Mouse (Mus musculus) kidney, adult 8-10 months (tissue): ENCODE results near the gene Cep170.

Experiments
- DNase-seq, 2 experiments: peaks; one replicate each; pipeline ENCODE4 v3.0.0; 2022

The Cep170 gene

DNA sequence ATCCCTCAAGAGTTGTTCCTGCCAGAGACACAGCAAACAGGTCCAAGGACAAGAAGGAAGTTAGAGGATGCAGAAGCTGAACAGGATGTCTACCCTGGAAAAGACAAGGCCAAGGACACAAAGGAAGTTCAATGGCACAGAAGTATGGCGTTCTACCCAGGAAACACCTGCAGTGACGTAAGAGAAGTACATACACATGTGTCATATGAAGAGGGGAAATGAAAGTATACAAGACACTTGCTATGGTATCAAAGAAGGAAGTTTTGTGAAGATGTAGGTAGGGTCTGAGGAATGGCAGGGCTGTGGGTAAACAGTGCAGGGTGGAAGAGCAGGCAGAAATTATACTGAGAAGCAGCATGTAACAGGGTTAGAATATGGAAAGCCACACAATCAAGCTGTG is 81.0 kb downstream of the Cep170 start:
- no peak for DNase-seq

DNA sequence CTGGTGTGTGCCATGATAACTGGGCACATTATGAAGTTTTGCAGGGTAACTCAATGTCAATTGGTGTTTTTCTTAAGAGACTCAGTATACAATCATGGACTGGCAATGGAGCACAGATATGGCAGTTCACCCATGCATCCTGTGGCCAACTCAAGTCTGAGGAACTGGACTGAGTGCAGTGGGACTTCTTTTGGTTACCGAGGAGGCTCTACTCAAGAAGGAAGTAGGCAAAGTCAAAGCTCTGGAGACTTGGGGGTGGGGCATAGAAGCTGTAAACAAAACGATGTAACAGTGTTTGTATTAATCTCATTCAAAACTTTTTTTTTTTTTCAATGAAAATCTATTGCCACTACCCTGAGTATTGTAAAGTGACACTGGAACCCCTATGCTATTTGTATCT is 83.3 kb downstream of the Cep170 start:
- DNase-seq: no peak

DNA sequence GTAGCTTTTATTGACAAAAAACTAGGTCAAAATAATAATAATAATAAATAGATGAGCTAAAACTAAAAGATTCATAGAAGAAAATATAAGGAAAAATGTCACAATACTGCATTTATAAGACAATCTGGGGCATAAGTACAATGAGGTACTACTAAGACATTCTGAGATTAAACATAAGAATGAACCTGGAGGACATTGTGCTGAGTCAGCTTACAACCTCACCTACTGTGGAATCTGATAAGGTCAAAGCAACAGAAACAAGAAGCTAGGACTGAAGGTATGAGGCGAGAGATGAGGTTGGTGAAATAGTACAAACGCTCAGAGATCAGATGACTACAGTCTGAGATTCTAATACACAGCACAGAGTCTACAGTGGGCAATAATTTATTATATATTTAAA is 86.5 kb downstream of the Cep170 start:
- no peak for DNase-seq

DNA sequence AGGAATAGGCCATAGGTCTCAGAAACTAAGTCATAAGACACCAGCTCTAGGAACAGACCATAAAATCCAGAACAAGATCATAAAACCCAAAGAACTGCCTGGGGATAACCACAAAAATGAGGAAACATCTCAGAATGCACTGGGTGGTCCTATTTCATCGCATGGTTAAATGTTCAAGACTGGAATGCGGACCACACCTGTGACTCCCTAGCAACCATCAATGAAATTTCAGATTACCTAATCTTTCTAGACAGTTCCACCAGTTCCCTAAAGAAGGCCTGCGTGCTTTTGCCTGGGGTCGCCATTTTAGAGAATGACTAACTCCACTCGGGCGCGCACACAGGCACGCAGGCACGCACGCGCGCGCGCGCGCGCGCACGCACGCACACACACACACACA is 89.1 kb downstream of the Cep170 start:
- DNase-seq: no peak

DNA sequence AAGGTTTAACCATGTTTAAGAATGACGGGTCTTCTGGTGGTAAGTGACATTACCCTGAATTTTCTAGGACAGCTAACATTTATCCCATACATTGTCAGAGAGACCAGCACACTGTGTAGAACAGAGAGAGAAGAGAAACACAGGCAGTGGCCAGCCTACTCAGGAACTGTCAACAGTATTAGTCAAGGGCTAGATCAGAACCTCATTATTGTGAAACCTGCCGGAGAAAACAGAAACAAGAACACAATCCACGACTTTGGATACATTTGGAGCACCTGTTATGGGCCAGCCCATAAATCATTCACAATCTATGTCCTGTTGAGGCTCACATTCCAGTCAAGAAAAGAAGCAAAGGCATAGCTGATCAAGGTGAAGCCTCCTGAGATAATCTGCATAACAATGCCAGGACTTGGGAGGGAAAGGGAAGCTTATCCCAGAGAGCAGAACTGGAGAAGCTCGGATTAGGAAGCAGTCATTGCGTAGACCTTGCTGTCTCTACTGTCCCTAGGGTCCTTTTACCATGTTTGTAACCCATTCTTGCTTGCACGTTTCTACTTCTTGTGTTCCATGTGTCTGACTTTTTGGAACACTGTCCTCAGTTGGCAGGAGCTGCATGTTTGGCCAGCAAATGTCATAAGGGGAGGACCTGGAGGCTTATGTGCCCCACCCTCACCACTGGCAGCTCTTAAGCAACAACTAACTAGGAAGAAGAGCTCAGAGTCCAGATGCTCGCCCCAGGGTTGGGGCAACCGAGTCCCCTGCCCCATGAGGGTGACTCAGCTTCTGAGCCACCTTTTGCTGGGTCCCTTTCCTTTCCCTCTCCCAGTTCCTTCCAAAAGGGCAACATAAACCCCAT is 89.8 kb downstream of the Cep170 start:
- no peak for DNase-seq

DNA sequence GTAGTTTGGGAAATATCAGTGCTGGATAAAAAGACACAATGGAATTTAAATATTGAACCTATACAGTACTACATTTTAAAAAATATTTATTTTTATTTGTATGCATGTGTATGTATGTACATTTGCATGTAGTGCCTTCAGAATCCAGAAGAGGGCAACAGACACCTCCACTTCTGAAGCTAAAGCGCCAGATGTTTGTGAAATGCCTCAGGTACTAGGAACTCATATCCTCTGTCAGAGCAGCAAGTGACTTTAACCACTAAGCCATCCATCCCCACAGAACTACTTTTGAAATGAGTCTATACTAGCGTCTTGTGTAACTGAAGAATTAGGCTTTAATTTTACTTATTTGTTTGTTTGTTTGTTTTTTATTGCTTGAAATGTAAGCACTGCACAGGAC is 101.4 kb downstream of the Cep170 start:
- DNase-seq: peak; percentile 9 to 55

DNA sequence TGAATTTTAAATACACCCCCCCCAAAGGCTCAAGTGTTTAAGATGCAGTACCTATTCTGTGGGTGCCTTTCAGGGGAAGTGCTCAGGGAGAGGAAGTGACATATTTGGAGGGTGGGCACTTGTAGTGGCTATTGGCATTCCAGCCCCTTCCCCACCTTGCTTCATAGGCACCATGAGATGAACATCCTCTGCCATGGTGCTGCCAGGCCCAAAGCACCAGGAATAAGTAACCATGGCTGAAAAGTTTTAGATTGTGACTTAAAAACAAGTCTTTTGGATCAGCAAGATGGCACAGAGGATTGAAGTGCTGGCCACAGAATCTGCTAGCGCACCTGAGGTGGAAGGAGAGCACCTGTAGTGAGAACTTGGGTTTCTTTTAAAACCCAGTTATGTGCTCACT is 113.6 kb downstream of the Cep170 start:
- no peak for DNase-seq

DNA sequence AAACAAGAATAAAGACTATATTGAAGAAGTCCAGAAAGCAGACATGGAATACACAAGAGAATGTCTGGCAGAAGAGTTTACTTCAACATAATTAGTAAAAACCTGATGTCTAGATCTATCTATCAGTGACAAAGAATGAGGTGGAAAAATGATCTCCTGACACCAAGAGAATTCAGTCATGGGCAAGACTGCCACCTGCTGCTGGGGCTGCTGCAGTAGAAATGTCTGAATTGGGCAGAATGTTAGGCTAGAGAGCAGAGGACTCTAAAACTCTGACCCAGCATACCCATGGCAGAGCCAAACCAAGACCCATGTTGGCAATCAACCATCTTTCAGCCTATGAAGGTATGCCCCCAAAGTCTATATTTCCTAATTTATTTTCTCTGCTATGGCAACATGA is 114.1 kb downstream of the Cep170 start:
- DNase-seq: peak in 1 of 2 experiments; percentile 28

DNA sequence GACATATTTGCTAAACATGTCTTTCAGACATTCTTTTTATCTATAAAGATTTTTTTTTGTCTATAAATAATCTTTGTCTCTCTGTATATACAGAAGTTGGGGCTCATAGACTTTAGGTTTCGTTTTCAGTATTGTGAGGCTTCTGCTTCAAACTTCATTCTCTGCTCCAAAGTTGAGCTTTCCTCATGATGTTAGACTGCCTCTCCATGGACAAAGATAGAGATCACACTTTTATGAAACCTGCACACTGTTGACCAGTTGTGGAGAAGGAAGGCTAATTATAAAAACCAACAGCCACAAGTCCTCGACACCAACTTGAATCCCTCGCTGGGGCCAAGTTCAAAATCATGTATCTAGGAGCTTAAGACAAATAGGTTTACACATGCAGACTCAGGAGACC is 115.2 kb downstream of the Cep170 start:
- DNase-seq: no peak

DNA sequence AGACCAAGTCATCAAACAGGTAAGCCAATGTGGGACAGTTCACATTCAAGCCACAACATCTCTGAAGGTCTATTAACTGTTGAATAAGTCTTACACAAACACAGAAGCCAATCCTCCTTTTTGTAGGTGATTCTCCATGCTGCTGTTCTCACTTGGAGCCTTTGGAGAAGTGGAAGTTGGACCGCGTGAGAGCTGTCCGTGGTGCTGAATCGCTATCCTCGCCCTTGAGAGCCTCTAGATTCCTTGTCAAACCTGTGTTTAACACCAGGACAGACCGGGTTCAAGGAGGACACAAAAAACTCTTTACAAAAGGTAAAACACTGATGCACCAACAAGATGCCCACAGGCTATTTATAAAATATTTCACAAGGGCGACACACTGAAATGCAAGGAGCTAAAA is 116.8 kb downstream of the Cep170 start:
- DNase-seq: peak; percentile 7 to 49

DNA sequence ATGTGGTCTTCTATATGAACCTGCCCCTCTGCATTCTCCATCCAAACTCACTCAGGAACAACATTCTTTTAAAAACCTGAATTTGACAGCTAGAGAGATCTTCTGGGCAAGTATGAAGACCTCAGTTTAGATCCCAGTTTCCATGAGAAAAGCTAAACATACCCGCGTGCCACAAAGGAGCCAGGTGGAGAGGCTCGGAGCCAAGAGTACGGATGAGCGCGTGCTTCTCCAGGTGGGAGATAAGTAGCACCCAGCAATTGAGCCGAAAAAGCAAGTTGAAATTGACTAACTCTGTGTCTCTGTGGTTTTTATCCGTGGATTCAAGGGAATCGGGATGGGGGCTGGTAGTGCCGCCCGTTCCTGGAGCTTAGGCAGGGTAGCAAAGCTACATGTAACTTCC is 122.8 kb downstream of the Cep170 start:
- no peak for DNase-seq

DNA sequence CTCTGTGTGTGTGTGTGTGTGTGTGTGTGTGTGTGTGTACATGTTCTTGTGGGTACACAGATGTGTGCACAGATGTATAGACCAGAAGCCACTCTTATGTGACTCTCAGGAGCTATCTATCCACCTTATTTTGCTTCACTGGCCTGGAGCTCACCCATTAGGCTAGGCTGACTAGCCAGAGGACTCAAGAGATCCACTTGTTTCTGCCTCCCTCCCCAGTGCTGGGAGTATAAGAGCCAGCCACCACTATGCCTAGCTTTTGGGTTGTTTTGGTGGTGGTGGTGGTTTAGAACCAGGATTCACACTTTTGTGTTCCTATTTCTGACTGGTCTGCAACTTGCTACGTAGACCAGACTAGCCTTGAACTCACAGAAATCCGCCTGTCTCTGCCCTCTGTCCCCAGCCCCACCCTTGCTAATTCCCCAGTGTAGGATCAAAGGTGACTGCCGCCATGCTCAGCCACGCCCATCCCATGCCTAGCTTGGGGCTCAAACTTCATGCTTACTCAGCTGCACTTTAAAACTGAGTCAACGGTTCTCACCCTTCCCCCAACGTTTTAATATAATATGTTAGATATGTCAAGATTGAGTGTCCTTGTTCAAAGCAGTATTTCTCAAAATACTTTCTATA is 125.5 kb downstream of the Cep170 start:
- DNase-seq: no peak
